In genomic region chr1:165184178-165184577, GRCm38 (mm10) we compare ENCODE assay signal across 29 mouse cellular contexts. TPM values are rescaled to one million over a fixed set of nuclear protein-coding genes. Genes with fewer than 3 reads are reported as not detected.
DNase-seq lines count a peak whose midpoint lies in the region; ATAC-seq lines count a peak whose summit lies in the region.
"Had no signal": no experiment of that assay in that cellular context is flagged by ENCODE, and none has a peak within 500 bp of the region (broad histone marks: within the 10 kb centered on the region; RNA-seq: fewer than 3 reads in every experiment).

No protein-coding gene starts in this region.

- ATAC-seq in liver, embryonic 16.5 days (ENCODE audit: low read depth) = peak; percentile 48; the same call in 1 of the 2 replicates
- ATAC-seq in liver, embryonic 11.5 days (replicated peaks; ENCODE audit: low FRiP score) = no peak
- ATAC-seq: activated CD4-positive, CD25-positive, alpha-beta regulatory T cell, adult 4 months; forebrain, embryonic 15.5 days had no signal

- H3K36me3 ChIP-seq in liver, embryonic 16.5 days (ENCODE audit: control insufficient read depth, insufficient read depth) = peaks cover 3% of the 10 kb centered on the region; the same call in 1 of the 2 replicates
- 0 out of 2 replicates have a peak, but pooled peaks cover 6% of the 10 kb centered on the region for H3K36me3 ChIP-seq in liver, embryonic 11.5 days (ENCODE audit: control insufficient read depth, insufficient read depth, low read length)
- H3K36me3 ChIP-seq: forebrain, embryonic 15.5 days; hindbrain, embryonic 12.5 days; hindbrain, embryonic 15.5 days had no signal

- H3K4me1 ChIP-seq in liver, embryonic 16.5 days (ENCODE audit: control insufficient read depth, low read depth, low read length) = no peaks in the 10 kb centered on the region; the same call in 1 of the 2 replicates
- 0 out of 2 replicates have a peak, but pooled peaks cover 5% of the 10 kb centered on the region for H3K4me1 ChIP-seq in liver, embryonic 11.5 days (replicated peaks; ENCODE audit: control insufficient read depth, insufficient read depth, low read length)
- H3K4me1 ChIP-seq: embryonic facial prominence, embryonic 13.5 days; hindbrain, embryonic 12.5 days had no signal

- DNase-seq in heart, adult 11 months = peak; percentile 62
- DNase-seq in heart, postnatal 25 days (ENCODE audit: low spot score) = no peak
- no peak for DNase-seq in liver, embryonic 11.5 days (ENCODE audit: low spot score)
- peak; percentile 3 for DNase-seq in testis, postnatal 10 days (ENCODE audit: low spot score)
- no peak for DNase-seq in testis, postnatal 14 days (ENCODE audit: low spot score)
- DNase-seq: adrenal gland, adult 8-10 months; adrenal gland, postnatal 25 days; cerebellum, adult 11-12 months; cerebellum, adult 8-10 months; cerebellum, postnatal 10 days; cerebellum, postnatal 36 days; embryo, embryonic 11 days; gastrocnemius, postnatal 25 days; heart, adult 2 months; heart, postnatal 14 days had no signal

- WGBS in liver, embryonic 16.5 days (ENCODE audit: insufficient replicate concordance) = 57% methylated on average over 3 of the region's 3 CpGs
- 81% methylated on average over 3 of the region's 3 CpGs for WGBS in liver, embryonic 11.5 days

- H3K9me3 ChIP-seq in liver, embryonic 16.5 days (replicated peaks; ENCODE audit: control insufficient read depth, low read length) = no peaks in the 10 kb centered on the region
- H3K9me3 ChIP-seq in liver, embryonic 11.5 days (ENCODE audit: control insufficient read depth, low read length) = no peaks in the 10 kb centered on the region
- H3K9me3 ChIP-seq: embryonic facial prominence, embryonic 10.5 days; embryonic facial prominence, embryonic 13.5 days; forebrain, embryonic 12.5 days; forebrain, embryonic 15.5 days; heart, embryonic 10.5 days; heart, embryonic 13.5 days; hindbrain, embryonic 12.5 days; hindbrain, embryonic 15.5 days had no signal

- no peak overlapping the region for H3K9ac ChIP-seq in liver, embryonic 16.5 days (ENCODE audit: low read depth, low read length)
- H3K9ac ChIP-seq in liver, embryonic 11.5 days (ENCODE audit: low read depth, low read length) = no peak overlapping the region
- H3K9ac ChIP-seq: embryonic facial prominence, embryonic 13.5 days; forebrain, embryonic 12.5 days; forebrain, embryonic 15.5 days; heart, embryonic 13.5 days; hindbrain, embryonic 12.5 days; hindbrain, embryonic 15.5 days had no signal

- H3K4me3 ChIP-seq in liver, embryonic 16.5 days (ENCODE audit: low read depth, low read length) = no peak overlapping the region
- H3K4me3 ChIP-seq in liver, embryonic 11.5 days (ENCODE audit: low read depth, low read length) = no peak overlapping the region
- H3K4me3 ChIP-seq: embryonic facial prominence, embryonic 10.5 days; embryonic facial prominence, embryonic 13.5 days; erythroblast, embryonic 14.5 days; forebrain, embryonic 12.5 days; forebrain, embryonic 15.5 days; heart, adult 2 months; heart, embryonic 10.5 days; heart, embryonic 13.5 days; hindbrain, embryonic 12.5 days; hindbrain, embryonic 15.5 days had no signal

- no peak overlapping the region for H3K27ac ChIP-seq in liver, embryonic 16.5 days (ENCODE audit: low read length)
- no peak overlapping the region for H3K27ac ChIP-seq in liver, embryonic 11.5 days (ENCODE audit: low read depth, low read length)
- H3K27ac ChIP-seq: embryonic facial prominence, embryonic 10.5 days; embryonic facial prominence, embryonic 13.5 days; forebrain, embryonic 12.5 days; forebrain, embryonic 15.5 days; heart, adult 2 months; heart, embryonic 10.5 days; hindbrain, embryonic 12.5 days; hindbrain, embryonic 15.5 days had no signal

- intact Hi-C loops in heart, postnatal 25 days (cut with DNase I) = no loop called here

- H3K27me3 ChIP-seq in liver, embryonic 16.5 days (ENCODE audit: control insufficient read depth, insufficient read depth, low read depth, low read length) = no peaks in the 10 kb centered on the region
- no peaks in the 10 kb centered on the region for H3K27me3 ChIP-seq in liver, embryonic 11.5 days (replicated peaks; ENCODE audit: control insufficient read depth, insufficient read depth, low read length)
- H3K27me3 ChIP-seq: embryonic facial prominence, embryonic 13.5 days; forebrain, embryonic 12.5 days; forebrain, embryonic 15.5 days; heart, embryonic 13.5 days; hindbrain, embryonic 12.5 days; hindbrain, embryonic 15.5 days had no signal

- H3K4me2 ChIP-seq in liver, embryonic 16.5 days (ENCODE audit: low read depth, low read length) = no peak overlapping the region
- no peak overlapping the region for H3K4me2 ChIP-seq in liver, embryonic 11.5 days
- H3K4me2 ChIP-seq: embryonic facial prominence, embryonic 13.5 days; forebrain, embryonic 12.5 days; forebrain, embryonic 15.5 days; heart, embryonic 13.5 days; hindbrain, embryonic 12.5 days; hindbrain, embryonic 15.5 days had no signal

RNA-seq across cellular contexts. Expression of gene Sft2d2, which starts 10.1 kb away (rescaled TPM):
- 10 to 100 TPM; 12.4 to 13.5 TPM for total RNA-seq in heart, postnatal 25 days (2021)
- polyA plus RNA-seq in liver, embryonic 16.5 days (2015; fragmentation: Nextera tagmentation; extraction: Ambion mirVana) = 9.1 and 9.8 TPM in 2 replicates
- polyA plus RNA-seq in liver, embryonic 11.5 days (2014; fragmentation: Nextera tagmentation; extraction: Ambion mirVana) = 14.0 and 14.1 TPM in 2 replicates

RNA-seq across cellular contexts. Expression of gene Tbx19, which starts 23.6 kb away (rescaled TPM):
- total RNA-seq in heart, postnatal 25 days (2021) = not detected
- not detected in 2 replicates for polyA plus RNA-seq in liver, embryonic 16.5 days (2015; fragmentation: Nextera tagmentation; extraction: Ambion mirVana)
- 0.18 TPM in 1 of 2 replicates, not detected in the other for polyA plus RNA-seq in liver, embryonic 11.5 days (2014; fragmentation: Nextera tagmentation; extraction: Ambion mirVana)
- total RNA-seq: adrenal gland, adult 8-10 months; ES-E14; gastrocnemius, adult 8-10 months; gastrocnemius, postnatal 25 days; heart, adult 2 months; heart, postnatal 14 days; hematopoietic stem cell, adult 5-6 weeks had no signal
- polyA plus RNA-seq: activated CD4-positive, CD25-positive, alpha-beta regulatory T cell, adult 4 months; embryonic facial prominence, embryonic 10.5 days; embryonic facial prominence, embryonic 13.5 days; forebrain, embryonic 12.5 days; heart, adult 2 months; heart, embryonic 10.5 days; heart, embryonic 13.5 days; hindbrain, embryonic 12.5 days; hindbrain, embryonic 15.5 days had no signal

RNA-seq across cellular contexts. Expression of gene Tiprl, which starts 52.6 kb away (rescaled TPM):
- total RNA-seq in heart, postnatal 25 days (2021) = 10 to 100 TPM; 33.9 to 38.4 TPM
- 36.4 and 38.4 TPM in 2 replicates for polyA plus RNA-seq in liver, embryonic 16.5 days (2015; fragmentation: Nextera tagmentation; extraction: Ambion mirVana)
- polyA plus RNA-seq in liver, embryonic 11.5 days (2014; fragmentation: Nextera tagmentation; extraction: Ambion mirVana) = 73.0 and 90.6 TPM in 2 replicates

Comparison
In these comparisons a context has a peak if more than half of its experiments do, and no peak if none do; other contexts are left out.
1. DNase-seq: peak in heart, adult 11 months (single experiment) and testis, postnatal 10 days (single experiment); none in heart, postnatal 25 days (single experiment), liver, embryonic 11.5 days (single experiment) and testis, postnatal 14 days (single experiment).